Mouse (Mus musculus): ENCODE results near the gene Rheb.
"Not testable (repeated sequence)": the region's sequence is repeated elsewhere in the genome, so short reads cannot be mapped to it uniquely, and the experiment has no call there.

Gene Rheb

DNA sequence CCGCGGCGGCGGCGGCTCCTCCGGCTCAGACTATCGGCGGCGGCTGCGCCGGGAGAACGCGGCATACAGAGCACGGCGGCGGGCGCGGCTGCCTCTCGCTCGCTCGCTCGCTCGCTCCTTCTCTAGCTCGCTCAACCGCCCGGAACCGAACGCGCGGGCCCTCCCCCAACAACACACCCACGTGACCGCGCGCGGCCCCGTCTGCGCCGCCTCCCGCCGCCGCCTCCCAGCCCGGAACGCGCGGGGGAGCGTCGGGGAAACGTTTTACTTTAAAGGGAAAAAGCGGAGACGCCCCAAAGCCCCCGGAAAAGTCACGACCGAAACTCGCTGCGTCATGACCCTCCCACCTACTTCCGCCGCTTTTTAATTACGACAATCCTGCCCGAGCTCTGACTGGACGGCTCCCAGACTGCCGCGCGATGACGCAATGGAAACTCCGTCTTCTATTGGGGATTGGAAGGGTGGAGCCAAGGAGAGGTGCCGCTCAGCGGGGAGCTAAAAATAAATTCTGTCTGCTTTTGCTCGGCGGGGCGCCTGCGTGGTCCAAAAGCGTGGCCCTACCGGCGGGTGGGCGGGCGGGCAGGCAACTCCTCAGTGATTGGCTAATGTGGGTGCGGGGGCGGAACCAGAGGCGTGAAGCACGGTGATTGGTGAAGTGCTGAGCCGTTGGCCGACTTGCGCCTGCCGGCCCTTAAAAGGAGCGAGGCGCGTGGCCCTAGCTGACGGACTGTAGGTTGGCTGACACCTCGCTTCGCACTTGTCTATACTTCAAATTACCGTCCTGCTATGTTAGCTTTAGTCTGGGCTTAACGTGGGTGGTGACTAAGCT is at the start of gene Rheb:
Gene Rheb (minus strand): TSS at position 351 of the 829 bp plus-strand sequence.
- peak; percentile 100 for DNase-seq

DNA sequence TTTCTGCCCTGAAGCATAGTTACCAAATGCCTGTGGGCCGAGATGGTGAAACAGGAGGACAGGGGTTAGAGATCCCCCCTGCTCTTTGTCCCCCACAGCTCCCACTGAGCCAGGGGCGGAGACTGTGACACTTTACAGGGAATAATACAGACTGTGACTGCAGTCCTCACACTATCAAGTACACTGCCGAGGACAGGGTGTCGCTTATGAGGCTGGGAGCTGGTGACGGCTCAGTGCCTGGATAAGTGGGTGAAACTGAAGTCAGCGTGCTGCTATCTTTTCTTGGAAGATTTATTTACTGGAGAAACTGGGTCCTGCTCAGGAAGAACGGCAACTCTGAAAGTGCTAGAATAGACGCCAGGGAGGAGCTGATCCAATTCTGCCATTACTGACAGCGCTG is 47.4 kb upstream of the Rheb start:
- DNase-seq: no peak

DNA sequence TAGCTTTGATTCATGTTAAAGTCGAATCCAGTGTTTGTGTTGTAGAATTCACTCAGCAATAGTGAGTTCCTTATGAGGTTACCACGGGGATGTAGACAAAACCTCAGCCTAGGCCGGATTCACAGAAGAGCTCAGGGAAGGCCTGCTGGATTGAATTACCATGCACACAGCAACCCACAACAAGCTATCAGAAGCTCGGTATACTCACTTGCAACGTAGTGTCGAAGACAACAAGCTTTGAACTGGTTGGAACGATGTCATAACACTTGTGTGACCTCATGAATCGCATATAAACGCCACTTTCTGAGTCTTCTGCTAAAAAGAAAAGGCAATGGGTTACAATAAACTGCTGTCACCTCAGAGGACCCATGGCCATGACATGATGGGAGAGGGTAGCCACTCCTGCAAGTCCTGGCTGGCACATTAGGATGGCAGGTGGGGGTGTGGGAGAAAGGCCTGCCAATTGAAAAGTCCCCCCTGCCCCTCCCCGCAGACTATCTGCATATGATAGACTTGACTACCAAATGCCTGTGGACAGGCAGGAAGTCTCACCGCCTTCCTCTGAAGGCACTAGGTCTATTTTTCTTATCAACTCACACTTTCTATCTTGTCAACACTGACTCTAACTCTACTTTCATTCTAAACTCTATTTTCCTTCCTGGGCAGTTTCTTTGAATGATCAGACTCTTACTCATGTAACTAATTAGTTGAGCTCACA is 46.6 kb upstream of the Rheb start:
- no peak for DNase-seq

DNA sequence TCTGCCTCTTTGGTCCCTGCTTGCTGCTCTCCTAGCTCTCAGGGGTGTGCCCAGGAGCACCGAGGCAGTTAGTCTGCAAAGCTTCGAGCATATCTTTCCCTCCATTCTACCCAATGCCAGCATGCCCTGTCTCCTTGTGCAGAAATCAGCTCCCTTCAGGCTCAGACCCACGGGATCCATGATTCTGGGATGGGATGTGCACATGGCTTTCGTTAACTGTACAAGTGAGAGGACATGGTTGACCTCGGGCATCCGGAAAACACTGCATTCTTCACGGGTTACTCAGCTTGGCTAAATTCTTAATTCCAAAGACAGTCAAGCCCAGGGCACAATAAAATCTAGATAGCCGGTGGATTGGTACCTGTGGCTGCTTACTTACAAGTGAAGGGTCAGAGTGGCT is 44.8 kb upstream of the Rheb start:
- no peak for DNase-seq

DNA sequence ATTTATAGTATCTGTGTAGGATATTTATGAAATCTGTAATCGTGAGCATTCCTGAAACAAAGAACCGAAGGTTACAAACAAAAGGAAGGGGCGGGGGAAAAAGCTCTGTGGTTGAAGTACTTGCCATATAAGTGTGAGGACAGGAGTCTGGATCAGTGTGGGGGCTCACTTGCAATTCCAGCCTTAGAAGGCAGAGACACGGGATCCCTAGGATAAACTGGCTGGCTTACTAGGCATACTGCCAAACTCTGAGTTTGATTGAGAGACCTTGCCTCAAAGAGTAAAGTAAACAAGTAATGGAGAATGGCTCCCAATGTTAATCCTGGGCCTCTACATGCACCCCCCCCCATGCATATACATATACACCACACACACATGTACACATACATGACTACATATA is 36.3 kb upstream of the Rheb start:
- no peak for DNase-seq

DNA sequence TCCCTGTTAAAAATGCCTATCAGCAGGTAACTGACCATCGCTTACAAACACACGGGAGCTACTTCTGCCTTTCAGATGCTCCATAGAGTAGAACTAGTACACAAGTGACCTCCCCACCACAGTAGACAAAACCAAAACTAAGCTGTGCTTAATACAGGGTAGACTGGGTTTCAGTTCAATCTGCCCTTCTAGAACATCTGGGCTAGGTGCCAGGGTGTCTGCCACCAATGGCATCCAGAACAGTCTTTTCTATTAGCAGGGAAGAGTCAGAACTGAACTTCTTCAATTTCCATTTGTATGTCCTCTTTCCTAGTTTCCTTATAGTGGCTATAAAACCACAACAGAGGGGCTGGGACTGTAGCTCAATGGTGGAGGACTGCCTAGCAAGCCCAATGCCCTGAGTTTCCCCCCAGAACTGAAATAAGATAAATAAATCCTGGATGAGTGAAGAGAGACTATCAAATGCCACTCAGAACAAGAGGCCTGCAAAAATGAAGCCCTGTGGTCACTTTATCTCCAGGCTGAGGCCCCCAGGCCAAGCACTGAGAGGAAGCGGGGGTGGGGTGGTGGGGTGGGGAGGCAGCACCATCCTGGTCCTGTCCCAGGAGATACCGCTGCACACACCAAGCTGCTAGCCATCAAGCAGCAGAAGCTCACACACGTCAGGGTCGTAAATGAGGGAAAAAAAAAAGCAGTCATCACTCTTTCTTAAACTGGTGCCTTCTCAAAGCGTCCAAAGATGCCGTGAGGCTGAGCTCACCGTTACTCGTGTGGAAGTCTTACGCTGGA is 35.6 kb upstream of the Rheb start:
- DNase-seq: no peak

GRCm38 (mm10) chr5:24876653-24877052 is 34.2 kb upstream of the Rheb start:
- no peak for DNase-seq

GRCm38 (mm10) chr5:24874111-24874510 is 31.7 kb upstream of the Rheb start:
- DNase-seq: no peak

GRCm38 (mm10) chr5:24873221-24873620 is 30.8 kb upstream of the Rheb start:
- no peak for DNase-seq

GRCm38 (mm10) chr5:24871276-24871675 is 28.9 kb upstream of the Rheb start:
- DNase-seq: no peak

DNA sequence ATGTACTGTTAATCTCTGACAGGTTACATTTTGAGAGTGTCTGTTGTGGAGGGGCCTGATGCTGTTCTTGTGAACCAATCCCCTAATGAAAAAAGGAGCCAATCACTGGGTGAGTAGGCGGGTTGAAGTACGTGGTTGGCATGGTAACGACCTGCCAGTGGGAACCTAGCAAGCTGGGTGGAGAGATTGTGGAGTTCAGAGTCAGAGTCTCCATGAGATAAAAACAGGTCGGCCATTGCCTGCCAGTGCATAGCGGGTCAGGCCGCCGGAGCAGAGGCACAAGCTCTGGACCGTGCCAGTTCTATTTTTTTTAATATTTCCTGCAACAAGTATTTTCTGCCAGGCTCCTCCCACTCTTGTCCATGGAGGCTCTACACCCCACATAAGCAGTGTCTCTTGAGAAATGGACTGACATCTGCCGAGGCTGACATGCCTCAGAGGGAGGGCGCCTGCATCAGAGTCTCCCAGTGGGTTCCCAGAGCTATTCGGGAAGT is 27.4 kb upstream of the Rheb start:
- DNase-seq: no peak

DNA sequence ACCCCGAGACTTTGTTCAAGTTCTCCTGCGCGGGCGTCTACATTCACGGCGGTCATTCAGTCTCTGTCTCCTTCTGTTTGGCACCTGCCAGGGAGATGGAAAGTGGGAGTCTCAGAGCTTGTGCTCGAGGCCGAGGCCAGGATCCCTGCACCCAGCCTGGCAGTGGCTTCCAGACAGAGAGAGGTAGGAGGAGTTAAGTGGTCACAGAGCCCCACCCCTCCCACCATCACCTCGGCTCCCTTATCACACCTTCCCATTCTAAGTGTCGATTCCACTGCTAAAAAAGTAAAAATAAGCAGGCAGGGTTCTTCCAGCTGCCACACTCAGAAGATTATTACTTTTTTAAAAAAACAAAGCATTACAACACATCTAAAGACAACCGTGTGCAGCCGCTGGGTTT is 21.4 kb upstream of the Rheb start:
- no peak for DNase-seq

- no peak for DNase-seq
These were observed 19.1 kb upstream of the Rheb start for GRCm38 (mm10) chr5:24861449-24861930.

DNA sequence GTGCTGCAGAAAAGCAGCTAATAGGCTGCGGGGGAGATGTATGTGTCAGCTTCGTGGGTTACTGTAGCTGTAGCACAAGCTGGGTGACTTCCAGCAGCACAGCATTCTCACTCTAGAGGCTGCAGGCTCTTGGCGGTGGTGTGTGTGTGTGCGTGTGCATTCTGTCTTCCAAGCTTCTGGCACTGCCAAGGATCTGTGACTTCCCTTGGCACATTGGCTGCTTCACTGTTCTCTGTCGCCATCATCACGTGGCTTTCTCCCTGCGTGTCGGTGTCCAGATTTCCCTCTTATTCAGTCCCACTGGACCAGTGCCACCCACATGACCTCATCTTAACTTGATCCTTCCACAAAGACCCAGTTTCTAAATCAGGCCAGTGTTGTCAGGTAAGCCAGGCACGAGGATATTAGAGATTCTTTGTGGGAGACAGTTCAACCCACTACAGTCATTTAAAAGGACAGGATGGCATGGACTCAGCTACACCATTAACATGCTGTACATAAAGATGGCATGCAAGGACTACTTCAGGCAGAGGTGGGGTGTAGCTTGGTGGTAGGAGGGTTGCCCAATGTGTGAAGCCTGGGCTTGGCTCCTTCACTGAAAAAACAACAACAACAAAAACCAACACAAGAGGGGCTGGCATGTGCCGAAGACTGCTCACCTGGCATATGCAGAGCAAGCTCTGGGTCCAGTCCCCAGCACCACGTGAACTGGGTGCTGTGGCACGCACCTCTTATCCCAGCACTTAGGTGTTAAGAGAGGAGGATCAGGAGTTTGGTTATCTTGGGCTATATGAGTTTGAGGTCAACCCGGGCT is 18.4 kb upstream of the Rheb start:
- peak; percentile 11 for DNase-seq

DNA sequence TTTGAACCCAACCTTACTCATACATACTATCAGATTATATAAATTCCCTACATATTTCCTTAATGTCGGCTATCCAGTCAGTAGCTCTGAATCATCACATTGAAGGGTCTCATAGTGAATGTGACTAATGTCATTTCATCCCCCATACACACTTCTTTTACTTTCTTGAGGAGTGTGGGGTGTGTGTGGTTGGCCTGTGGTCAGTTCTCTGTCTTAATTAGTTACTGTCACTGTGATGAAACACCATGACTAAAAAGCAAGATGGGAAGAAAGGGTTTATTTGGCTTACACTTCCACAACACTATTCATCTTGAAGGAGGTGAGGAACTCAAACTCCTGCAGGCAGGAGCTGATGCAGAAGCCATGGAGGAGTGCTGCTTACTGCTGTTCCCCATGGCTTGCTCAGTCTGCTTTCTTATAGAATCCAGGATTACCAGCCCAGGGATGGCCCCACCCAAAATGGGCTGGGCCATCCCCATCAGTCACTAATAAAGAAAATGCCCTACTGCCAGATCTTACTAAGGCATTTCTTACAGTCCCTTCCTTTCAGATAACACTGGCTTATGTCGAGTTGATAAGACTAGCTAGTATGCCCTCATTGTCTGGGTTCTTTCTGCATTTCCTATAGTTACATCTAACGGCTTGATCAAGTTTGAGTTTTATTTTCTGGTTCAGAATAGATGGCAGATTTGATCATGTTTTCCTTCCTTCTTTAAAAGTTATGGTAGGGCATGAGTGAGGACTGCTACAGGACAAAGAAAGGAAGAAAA is 17.5 kb upstream of the Rheb start:
- DNase-seq: no peak

DNA sequence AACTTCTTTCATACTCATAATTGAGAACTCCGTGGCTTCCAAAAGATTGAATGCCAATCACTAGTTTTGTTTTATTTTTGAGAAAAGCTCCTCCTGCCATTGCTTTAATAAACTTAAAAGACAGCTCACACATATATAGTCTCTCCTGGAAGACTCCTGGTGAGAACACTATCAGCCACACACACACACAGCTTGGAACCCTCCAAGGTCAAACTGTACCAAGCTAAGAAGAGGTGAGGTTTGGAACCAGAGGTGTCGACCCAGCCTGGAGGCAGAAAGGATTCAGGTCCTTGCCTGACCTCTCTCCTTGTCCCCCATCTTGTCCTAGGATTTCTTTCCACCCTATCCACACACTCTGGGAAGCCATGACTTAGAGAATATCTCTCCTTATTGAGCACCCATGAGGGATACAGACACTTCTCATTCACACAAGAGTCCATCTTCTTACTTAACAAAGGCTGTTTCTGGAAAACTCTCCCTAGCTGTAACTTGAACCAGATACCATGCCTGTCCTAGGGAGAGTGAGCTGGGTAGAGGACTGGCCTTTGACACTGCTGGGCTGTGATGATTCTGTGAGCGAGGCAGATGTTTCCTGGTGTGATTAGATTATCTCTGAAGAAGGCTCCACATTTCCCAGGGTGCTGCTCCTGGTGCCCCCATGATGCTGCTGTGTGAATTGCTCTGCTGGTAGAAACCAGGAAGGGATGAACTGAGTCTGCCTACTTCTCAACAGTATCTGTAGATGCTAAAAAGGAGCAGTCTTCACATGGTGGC is 12.6 kb upstream of the Rheb start:
- no peak for DNase-seq

- no peak for DNase-seq
These were observed 11.8 kb upstream of the Rheb start for GRCm38 (mm10) chr5:24854256-24854655.

DNA sequence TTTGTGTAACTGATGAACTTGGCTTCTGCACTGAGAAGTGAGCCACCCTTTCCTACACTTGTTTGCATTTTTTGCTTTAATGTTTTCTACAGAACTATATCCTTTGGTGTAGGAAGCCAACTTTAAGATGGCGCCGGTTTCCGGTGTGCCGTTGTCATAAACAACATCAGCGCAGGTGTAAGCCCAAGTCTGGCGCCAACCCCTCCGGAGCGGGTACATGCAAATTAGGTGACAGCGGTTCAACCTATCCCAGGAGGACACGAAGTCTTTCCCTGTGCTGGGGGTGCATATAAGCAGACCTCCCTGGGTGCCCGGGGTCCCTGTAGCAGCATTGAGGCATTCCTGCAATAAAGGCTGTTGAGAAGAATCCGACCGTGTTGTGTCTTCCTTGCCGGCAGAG is 5.8 kb upstream of the Rheb start:
- not testable (repeated sequence) for DNase-seq

- DNase-seq: no peak
These were observed 1.4 kb upstream of the Rheb start for GRCm38 (mm10) chr5:24843841-24844240.

GRCm38 (mm10) chr5:24843103-24843475 is 665 bp upstream of the Rheb start:
- no peak for DNase-seq

All from kidney, adult 9 months (tissue).